Mouse (Mus musculus) frontal cortex, postnatal 25 days (tissue): Measurements from ENCODE around the gene Mef2c.

Experiments
- DNase-seq, 2 experiments: peaks; one replicate each; pipeline ENCODE4 v3.0.0; 2022; ENCODE audit warnings: low spot score in 2 of 2

Gene Mef2c

DNA sequence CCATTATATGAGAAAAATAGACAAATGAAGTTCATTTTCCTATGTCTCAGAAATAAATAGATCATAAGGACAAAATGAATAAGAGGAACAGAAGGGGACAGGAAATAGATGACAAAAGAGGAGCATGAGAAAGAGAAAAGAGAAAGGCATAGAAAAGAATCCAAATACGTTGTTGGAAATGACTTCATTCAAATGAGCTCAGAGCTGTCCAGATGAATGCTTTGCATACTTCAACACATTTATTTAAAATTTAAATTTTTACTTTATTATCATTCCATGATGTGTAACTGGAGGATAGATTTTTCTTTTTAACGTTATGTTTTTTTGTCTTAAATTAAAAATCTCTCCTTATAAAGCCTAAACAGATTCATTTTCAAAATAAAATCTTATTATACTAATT, 203.8 kb downstream of the Mef2c start:
- no peak for DNase-seq

DNA sequence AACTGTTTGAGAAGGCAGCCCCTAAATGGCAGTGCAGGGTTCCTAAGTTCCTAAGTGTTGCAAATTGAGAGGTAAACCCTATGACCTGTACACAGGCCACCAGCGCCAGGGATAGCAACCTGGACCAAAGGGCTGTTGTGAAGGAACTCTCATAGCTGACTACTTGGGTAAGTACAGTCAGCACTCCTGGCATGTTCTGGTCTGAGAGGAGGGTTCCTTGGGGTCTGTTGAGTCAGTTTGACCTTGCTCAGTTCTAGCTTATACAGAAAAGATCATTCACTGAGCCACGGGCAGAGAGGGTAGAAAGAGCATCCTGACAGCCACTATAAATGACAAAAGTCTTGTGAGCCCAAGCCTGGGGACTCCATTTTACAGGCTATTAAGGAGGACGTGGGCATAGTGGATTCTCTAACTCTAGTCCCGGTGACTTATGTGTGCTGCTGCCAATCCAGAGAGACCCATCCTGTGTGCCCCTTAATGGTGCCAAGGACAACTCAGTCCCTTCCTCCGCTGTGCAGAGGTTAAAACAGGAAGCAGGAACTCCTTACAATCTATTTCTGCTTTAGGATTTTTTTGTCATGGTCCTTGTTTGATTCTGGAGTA, 209.0 kb downstream of the Mef2c start:
- DNase-seq = no peak

DNA sequence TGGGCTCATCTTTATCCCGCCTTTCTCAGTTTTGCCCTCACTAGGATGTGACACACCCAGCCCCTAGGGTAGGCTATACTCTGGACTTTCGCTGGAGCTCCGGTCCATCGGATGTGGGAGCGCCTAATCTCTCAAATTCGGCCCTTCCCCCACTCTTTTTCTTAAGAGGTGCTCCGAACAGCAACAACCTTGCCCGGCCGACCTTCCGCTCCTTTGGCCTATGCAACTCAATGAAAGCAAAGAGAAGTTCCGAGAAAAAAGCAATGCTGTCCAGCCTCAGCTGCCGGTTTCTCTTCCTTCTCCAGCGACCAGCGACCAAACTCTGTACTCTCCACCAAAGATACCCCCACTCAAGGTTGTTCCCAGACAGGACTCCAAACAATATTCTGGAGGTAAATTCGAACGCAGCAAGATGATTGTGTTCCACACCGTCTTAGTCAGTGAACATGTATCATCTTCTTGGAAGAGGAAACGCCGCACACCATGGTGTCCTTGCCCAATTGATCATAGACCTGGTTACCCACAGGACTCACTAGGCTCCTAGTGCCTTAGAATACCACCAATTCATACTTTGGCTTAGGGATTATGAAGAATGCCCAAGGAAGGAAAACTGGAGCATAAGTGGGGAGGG, 209.9 kb downstream of the Mef2c start:
- peak in 1 of 2 experiments; percentile 20 for DNase-seq

DNA sequence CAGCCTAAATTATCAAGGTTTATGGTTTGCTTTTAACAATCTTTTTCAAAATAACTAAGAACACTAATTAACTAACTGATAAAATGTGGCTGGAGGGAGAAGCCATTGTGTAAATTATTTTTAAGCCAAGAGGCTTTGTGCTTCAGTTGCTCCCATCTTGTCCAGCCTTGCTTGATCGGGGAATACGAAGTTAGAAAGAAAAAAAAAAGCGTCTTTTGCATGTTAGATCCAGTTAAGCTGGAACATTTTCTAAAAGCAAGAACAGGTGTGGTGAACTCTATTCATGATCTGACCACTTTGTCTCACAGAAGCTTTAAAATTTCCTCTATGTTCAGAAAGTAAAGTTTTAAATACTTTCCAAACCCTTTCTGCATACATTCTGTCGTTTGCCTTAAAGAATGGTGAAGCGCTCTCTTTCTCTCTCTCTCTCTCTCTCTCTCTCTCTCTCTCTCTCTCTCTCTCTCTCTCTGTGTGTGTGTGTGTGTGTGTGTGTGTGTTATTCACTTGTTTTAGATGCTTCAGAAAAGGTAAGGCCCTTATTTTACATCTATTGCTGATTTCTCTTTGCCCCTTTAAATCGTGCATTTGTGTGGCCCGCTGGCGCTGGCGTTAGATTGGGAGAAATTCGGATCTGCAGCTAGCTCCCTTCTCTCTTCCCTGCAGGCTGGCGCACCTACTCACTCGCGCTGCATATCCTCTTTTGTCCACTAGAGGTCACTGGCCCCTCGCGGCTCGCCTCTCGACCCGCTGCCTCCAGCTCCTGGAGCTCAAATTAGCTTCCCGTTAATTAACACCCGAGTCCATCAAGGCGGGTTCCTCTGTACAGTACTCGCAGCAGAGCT, 210.9 kb downstream of the Mef2c start:
- peak; percentile 90 to 95 for DNase-seq

DNA sequence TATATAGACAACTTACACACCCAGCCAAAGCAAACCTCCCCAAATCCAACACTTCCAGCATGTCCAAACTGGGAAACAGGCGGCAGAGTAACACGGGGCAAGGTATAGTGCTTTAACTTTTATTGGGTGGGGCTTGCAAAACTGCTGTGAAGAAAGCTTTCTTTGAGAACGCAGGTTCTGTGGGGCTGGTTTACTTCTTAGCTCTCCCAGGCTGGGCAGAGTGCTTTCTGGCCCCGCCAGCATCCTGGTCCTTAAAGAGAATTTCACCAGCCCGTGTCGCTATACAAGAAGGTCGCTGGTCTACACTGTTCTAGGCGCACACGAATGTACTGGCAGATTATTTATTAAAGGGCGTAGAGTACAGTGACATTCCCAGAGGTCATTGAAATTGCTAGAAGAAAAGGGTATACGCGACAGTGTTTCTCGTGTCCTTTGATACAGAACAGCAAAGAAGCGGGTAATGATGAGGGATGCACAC, 211.5 kb downstream of the Mef2c start:
- no peak for DNase-seq

DNA sequence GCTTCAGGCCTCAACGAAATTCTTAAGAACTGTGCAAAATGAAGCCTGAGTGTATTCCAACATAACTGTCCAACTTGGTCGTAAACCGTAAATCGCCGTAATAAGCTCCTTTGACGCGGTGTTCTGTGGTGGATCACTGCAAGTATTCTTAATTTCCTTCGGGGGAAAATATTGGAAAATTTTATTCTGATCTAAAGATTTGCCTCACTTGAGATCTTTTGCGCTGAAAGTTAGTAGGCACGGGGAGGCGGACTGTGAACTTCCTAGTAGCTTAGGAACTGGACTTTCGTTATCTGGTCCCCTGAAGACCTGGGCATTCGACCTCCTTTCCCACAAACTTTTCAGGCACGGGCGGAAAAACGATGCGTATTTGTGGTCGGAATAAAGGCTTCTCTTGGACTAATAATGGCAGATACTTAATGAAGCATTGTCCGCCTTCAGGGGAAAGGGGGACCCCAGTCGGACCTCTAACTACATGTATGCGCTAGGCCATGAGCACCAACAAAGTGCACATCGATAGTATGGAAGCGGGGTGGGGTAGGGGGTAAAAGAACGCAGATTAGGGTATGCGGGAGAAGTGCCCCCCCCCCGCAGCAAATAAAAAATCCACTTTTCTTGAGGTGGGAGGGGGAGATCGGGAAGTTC, 212.3 kb downstream of the Mef2c start:
- no peak for DNase-seq
